Mouse (Mus musculus): ENCODE measurements at regions not wholly inside any gene's neighbourhood (a gene's known extent, or its start where the extent isn't known, plus 50 kb on each side); places are given as distances from the start of the nearest gene placed in this dataset.

- no peak for DNase-seq
Measured at GRCm38 (mm10) chr4:66622650-66623394, 204.6 kb upstream of the Tlr4 start.

DNA sequence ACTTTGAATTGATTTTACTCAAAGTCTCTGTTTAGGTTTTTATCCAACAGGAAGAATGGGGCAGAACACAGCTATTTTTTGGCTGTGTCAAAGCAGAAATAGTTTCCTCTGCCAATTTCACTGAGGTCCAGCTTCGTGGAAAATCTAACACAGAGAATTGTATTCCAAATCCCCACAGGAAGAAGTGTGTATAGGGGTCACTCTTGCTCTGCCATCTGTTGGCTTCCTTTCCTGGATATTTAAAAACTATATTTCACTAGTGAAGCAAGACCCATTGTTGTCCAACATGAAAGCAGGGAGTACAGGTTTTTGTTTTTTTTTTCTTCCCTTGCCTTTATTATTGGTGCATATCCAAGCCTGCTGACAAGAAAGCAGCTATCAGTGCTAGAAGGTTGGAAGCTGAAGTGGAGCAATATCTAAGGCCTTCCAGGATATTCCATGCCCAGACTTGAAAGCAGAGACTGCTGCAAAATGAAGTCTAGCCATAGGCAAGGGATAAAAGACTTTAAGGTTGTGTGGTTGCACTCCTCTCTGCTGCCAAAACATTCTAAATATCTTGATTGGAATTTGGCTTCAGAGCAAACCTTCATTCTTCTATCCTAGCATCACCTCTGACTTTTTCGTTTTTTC, 208.5 kb upstream of the Tlr4 start:
- peak; percentile 70 for DNase-seq

GRCm38 (mm10) chr4:66617743-66618736, 209.3 kb upstream of the Tlr4 start:
- DNase-seq = peak; percentile 35

GRCm38 (mm10) chr4:66617101-66617500, 210.3 kb upstream of the Tlr4 start:
- no peak for DNase-seq

- DNase-seq = no peak
Measured at GRCm38 (mm10) chr4:66604849-66605248, 200.4 kb upstream of the Astn2 start.

- DNase-seq = no peak
Measured at GRCm38 (mm10) chr4:66598737-66599136, 194.3 kb upstream of the Astn2 start.

GRCm38 (mm10) chr4:66586647-66587046, 182.2 kb upstream of the Astn2 start:
- DNase-seq = no peak

DNA sequence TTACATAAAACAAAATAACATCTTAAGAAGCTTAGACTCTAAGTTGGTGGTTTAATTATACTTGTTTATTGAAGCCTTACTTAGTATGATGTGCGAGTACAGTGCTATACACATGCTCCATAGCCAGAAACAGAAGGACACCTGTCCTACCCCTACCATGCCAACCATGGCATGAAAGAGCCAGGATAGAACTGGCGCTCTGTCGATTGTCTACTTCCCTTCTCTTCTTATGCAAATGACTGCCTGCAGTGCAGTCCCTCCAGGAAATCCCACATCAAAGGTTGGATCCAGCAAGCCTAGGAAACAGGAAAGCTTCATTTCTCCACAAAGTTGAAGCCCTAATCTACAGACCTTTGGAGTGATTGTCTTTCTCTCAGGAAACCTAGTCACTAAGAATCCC, 181.8 kb upstream of the Astn2 start:
- no peak for DNase-seq

DNA sequence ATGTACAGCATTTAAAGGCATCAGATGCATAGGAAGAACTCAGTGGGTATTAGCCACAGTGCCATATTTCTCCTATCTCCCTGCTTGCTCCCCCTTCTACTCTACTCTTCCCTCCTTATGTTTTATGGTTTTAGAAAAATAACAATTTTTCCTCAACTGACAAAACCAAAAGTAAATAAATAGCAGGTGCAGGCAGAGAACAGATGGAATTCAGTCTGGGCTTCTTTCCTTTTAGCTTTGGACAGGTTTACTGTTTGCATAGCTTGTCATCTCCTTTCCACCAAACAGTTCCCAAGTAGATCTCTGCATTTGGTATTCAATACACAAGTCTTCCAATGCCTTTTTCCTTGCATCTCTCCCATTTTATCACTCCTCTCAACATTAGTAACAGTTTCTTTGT, 152.5 kb upstream of the Astn2 start:
- no peak for DNase-seq

- peak; percentile 99 for DNase-seq
Measured at GRCm38 (mm10) chr4:66550306-66551104, 146.1 kb upstream of the Astn2 start.

GRCm38 (mm10) chr4:66542833-66543436, 138.5 kb upstream of the Astn2 start:
- DNase-seq = no peak

DNA sequence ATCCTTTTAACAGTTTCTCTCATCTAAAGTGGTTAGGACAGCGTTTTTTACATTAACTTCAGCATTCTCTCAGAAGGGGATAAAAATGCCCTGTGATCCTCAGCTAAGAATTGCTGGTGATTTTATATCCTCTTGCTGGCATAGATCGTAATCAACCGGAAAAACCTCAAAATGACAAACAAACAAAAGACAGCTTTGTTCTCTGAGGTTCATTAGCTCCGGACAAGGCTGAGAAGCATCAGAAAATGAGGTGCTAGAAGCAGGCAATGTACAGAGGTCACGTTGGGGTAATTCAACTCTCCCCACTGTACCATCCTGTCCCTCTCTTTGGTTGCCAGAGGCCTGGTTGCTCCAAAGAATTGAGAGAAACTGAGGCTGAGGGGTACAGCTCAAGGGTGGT, 120.0 kb upstream of the Astn2 start:
- DNase-seq = no peak

DNA sequence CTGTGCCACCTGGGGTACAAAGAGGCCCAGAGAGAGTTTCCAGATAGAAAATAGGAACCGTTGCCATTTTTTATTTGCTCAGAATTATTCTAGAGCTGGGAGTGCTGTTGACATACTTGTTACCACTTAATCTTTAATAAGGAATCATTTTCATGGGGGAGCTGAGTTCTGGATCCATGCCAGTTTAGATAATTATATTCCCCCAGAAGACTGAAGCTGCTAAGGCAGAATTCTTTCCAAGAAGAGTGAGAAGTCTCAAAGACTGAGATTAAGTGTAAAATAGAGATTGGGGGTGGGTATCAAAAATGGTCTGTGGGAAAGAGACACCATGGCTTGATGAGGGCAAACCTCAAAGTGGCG, 119.5 kb upstream of the Astn2 start:
- no peak for DNase-seq

DNA sequence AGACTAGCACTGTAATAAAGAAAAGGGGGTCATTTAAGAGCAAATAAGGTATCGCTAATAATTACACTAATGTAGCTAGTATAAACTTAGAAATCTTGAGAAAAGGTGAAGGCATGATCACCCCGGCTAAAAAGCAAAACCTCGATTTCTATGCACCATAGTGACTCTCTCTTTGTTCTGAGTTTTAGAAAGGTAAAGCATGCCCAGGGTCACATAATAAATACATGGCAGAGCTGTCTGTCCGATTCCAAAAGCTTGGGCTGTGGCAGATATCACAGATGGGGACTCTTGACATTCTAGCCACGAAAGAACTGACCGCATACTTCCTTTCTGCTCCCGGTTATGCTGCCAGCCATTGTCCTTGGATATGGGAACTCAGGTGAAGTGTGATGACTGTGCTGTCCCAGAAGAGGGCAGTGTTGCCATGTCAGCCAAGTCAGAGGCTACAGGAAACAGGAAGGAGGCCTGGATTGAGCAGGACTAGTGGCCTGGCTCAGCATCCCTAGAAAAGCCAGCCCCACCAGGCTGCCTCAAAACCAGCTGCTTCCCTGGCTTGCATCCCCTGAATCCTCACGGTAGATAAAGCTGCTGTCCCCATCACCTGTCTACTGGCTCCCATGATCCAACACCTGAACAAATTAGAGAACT, 119.0 kb upstream of the Astn2 start:
- peak; percentile 98 for DNase-seq

DNA sequence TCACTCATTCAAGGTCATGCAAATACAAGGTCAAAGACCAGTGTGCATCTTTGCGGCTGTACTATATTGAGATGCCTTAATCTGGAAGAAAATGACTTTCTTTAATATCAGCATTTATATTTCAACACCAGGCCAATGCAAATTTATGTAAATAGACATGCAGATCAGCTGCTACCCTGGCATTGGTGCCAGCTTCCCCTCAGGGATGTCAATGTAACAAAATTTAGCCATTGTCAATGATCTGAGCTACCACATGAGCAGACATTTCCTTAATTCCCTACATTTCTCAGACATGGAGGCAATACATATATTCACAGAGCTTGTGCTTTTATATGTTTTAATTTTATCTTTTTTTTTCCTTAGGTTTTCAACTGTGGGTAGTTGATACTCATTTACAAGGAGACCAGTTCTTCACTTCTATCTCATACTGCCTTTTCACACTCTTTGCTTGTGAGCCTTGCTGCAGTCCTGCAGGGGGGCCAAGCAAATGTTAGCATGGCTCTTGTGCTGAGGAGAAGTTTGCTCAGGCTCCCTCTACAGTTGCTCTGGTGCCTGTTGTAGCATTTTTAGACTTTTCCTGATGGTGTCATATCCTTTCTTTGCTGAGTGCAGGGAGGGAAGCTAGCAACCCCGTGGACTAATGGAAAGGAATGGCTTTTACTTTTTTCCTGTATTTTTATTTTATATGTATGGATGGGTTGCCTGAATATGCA, 117.8 kb upstream of the Astn2 start:
- DNase-seq = peak; percentile 18

GRCm38 (mm10) chr4:66520796-66521195, 116.4 kb upstream of the Astn2 start:
- no peak for DNase-seq

DNA sequence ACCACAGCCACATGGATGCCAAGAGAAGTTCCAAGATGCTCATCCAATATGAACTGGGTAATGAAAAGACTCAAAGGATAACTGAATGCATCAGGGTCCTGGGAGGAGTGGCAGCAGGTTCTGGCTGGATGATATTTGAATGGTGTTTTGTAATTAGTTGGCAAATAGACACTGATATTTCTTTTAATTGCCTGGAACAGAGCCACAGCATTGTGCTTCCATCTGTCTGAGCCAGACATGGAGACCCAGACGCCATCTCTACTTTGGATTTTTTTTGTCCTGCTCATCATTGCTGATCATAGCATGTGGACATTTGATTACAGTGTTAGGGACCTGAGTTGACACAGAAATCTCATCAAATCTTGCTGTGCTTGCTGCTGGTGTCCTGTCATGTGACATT, 111.4 kb upstream of the Astn2 start:
- peak; percentile 14 for DNase-seq

DNA sequence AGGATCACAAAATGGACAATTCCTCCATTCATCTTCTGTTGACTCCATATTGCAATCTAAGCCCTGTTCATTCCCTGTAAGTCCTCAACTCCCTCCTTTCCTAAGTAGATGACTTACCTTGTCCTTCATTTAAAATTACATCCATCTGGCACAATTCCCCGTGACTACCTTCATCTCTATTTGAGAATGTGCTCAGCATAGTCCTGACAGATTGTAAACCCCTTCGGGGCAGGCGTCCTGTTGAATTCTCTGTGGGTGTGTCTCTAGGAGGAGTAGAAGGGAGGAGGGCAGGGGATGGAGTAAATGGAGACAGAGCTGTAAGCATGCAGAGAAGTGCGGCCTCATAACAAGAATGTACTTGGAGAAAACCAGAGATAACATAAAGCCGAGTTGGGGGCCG, 79.1 kb upstream of the Astn2 start:
- DNase-seq = peak; percentile 69

- peak; percentile 98 for DNase-seq
Measured at GRCm38 (mm10) chr4:66482495-66483291, 78.3 kb upstream of the Astn2 start.

DNA sequence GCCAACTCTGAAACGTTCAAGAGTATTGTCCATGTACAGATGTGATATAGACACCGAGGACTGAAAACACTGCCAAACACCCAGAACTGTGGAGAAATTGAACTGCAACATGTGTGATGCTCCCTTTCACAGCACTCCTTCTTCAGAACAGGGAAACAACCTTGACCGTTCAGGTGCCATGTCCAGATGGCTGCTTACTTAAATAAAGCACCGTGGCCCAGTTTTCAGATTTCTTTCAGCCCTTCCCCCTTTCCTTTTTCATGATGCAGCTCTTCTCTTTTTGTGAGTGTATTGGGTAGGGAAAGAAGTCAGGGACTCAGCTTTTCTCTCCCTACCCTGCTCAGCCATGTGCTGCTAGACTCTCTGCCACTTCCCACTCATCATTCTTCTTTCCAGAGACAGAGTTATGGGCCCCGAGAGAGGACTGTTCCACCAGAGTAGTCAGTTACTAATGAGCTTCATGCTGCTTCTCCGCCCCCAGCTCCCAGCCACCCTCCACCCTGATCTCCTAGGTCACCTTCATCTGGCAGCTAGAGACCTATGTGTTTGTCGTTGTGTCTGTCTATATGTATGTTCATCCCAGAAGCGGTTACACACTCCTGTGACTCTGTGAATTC, 74.3 kb upstream of the Astn2 start:
- peak; percentile 30 for DNase-seq

All from cerebellum, adult 11-12 months (tissue).